Mouse (Mus musculus): ENCODE results near the gene Zfp64. TPM values are rescaled to one million over a fixed set of nuclear protein-coding genes. Genes with fewer than 3 reads are reported as not detected.
"Not testable (repeated sequence)": the region's sequence is repeated elsewhere in the genome, so short reads cannot be mapped to it uniquely, and the experiment has no call there.

Zfp64 gene
- total RNA-seq, 2 experiments from 2014 or later: 16.8 to 18.1 TPM

GRCm38 (mm10) chr2:168862694-168863093 is 92.7 kb downstream of the Zfp64 start:
- no peak for DNase-seq (ENCODE audit: low spot score in 2 of 2)
- intact Hi-C loops (cut with DNase I): no loop called here

GRCm38 (mm10) chr2:168860922-168861740 is 94.3 kb downstream of the Zfp64 start:
- intact Hi-C loops (cut with DNase I): no loop called here
- DNase-seq (ENCODE audit: low spot score in 2 of 2): no peak

- no peak for DNase-seq (ENCODE audit: low spot score in 2 of 2)
- intact Hi-C loops (cut with DNase I): no loop called here
Observed at GRCm38 (mm10) chr2:168860032-168860691, 95.2 kb downstream of the Zfp64 start.

GRCm38 (mm10) chr2:168856638-168857037 is 98.7 kb downstream of the Zfp64 start:
- intact Hi-C loops (cut with DNase I): no loop called here
- no peak for DNase-seq (ENCODE audit: low spot score in 2 of 2)

- intact Hi-C loops (cut with DNase I): no loop called here
Observed at GRCm38 (mm10) chr2:168854777-168855176, 100.6 kb downstream of the Zfp64 start.

GRCm38 (mm10) chr2:168853869-168854268 is 101.5 kb downstream of the Zfp64 start:
- intact Hi-C loops (cut with DNase I): not testable (repeated sequence)

More at GRCm38 (mm10) chr2:168854777-168855176, 100.6 kb downstream of the Zfp64 start:
- no peak for DNase-seq (ENCODE audit: low spot score in 2 of 2)

GRCm38 (mm10) chr2:168851545-168851944 is 103.8 kb downstream of the Zfp64 start:
- DNase-seq (ENCODE audit: low spot score in 2 of 2): no peak
- intact Hi-C loops (cut with DNase I): no loop called here

More at GRCm38 (mm10) chr2:168853869-168854268, 101.5 kb downstream of the Zfp64 start:
- not testable (repeated sequence) for DNase-seq (ENCODE audit: low spot score in 2 of 2)

- intact Hi-C loops (cut with DNase I): no loop called here
- no peak for DNase-seq (ENCODE audit: low spot score in 2 of 2)
Observed at GRCm38 (mm10) chr2:168848553-168848952, 106.8 kb downstream of the Zfp64 start.

- intact Hi-C loops (cut with DNase I): no loop called here
- DNase-seq (ENCODE audit: low spot score in 2 of 2): no peak
Observed at GRCm38 (mm10) chr2:168846180-168846720, 109.1 kb downstream of the Zfp64 start.

Other genes starting within 250 kb of the Zfp64 start
- gene Atp9a, start 213.2 kb downstream of the Zfp64 start, total RNA-seq (2021): 100 to 1,000 TPM; 418 to 426 TPM
- not detected for gene Sall4, start 187.6 kb downstream of the Zfp64 start, total RNA-seq (2021)

Measured in left cerebral cortex, postnatal 14 days (tissue).